Mouse (Mus musculus) heart, embryonic 16.5 days (tissue): ENCODE data around the gene Serpini2. TPM values are rescaled to one million over a fixed set of nuclear protein-coding genes. Genes with fewer than 3 reads are reported as not detected.

Experiments used
- polyA plus RNA-seq: library from polyadenylated mRNA; unstranded; fragments of >200 nt; fragmentation: Nextera tagmentation; extraction: Ambion mirVana; gene quantifications from 2 replicates; pipeline ENCODE4 v1.2.1, GENCODE M21; 2015

The Serpini2 gene
- polyA plus RNA-seq, 1 experiment from 2014 or later: not detected

Other genes with a start within 250 kb of the Serpini2 start
- gene Zbbx, start 105.0 kb downstream of the Serpini2 start, polyA plus RNA-seq: 0.12 and 0.31 TPM in 2 replicates
- not detected in 2 replicates for gene Wdr49, start 212.1 kb upstream of the Serpini2 start, polyA plus RNA-seq